20 mouse cellular contexts compared by ENCODE assay signal in the genomic region with DNA sequence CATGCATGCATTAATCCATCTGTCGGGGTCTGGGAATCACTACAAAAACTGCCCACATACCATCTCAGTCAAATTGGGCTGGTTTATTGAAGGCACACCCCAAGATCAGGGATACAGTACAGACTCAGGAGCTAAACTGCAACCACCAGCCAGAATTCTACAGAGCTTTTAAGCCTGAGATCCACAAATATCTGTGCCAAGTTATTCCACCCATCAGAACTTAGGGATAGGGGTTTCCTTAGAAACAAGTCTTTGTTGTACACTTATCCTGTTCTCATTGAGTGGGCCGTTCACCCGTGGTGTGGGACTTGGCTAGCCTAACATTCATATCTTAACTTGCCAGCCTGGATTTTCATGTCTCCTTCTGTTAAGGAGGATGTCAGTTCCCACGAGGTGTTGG. TPM values are rescaled to one million over a fixed set of nuclear protein-coding genes. Genes with fewer than 3 reads are reported as not detected.
"Had no signal": no experiment of that assay in that cellular context is flagged by ENCODE, and none has a peak within 500 bp of the region (broad histone marks: within the 10 kb centered on the region; RNA-seq: fewer than 3 reads in every experiment).

No protein-coding gene starts in this region.

- H3K27ac ChIP-seq: midbrain, embryonic 10.5 days; midbrain, embryonic 12.5 days; neural tube, embryonic 13.5 days; neural tube, embryonic 15.5 days had no signal

- DNase-seq: lung, adult 18-20 months; lung, embryonic 14.5 days; lung, postnatal 10 days; lung, postnatal 4 days; midbrain, embryonic 14.5 days; retina, postnatal 1 day; right cerebral cortex, postnatal 25 days; right cerebral cortex, postnatal 4 days; spleen, adult 18-20 months; thymus, adult 2 months; thymus, postnatal 25 days; thymus, postnatal 4 days had no signal

- H3K4me1 ChIP-seq: midbrain, embryonic 10.5 days; midbrain, embryonic 12.5 days; neural tube, embryonic 13.5 days; neural tube, embryonic 15.5 days had no signal

- H3K4me3 ChIP-seq: midbrain, embryonic 10.5 days; midbrain, embryonic 12.5 days; myocyte; neural tube, embryonic 13.5 days; neural tube, embryonic 15.5 days had no signal

RNA-seq across cellular contexts. Expression of a gene that starts 52.5 kb away (rescaled TPM):
- total RNA-seq: megakaryocyte-erythroid progenitor cell, adult 5-6 weeks had no signal
- polyA plus RNA-seq: midbrain, embryonic 14.5 days; midbrain, embryonic 16.5 days; neural tube, embryonic 13.5 days; urinary bladder, adult 2 months had no signal
